Mouse (Mus musculus): ENCODE measurements around the gene Zfp810. TPM values are rescaled to one million over a fixed set of nuclear protein-coding genes. Genes with fewer than 3 reads are reported as not detected.
A peak's percentile ranks its signal among the peaks of the same experiment; 100 is the strongest.
"Not testable (repeated sequence)": the region's sequence is repeated elsewhere in the genome, so short reads cannot be mapped to it uniquely, and the experiment has no call there.

Gene Zfp810
- 24.3 and 29.0 TPM in 2 replicates for polyA plus RNA-seq (2016; fragmentation: Nextera tagmentation; extraction: Ambion mirVana)

- peaks cover 15% of the 10 kb centered on the region for H3K4me1 ChIP-seq (replicated peaks)
- H3K36me3 ChIP-seq = peaks cover 36% of the 10 kb centered on the region
- peak; percentile 97 for DNase-seq (ENCODE audit: low spot score)
- H3K27me3 ChIP-seq (ENCODE audit: insufficient read depth, poor library complexity, severe bottlenecking) = no peaks in the 10 kb centered on the region
- peaks cover 21% of the 10 kb centered on the region for H3K9me3 ChIP-seq
- under 1% methylated on average over 56 of the region's 56 CpGs for WGBS
- peak within 1 kb of the TSS; percentile 98 for H3K4me3 ChIP-seq
- H3K27ac ChIP-seq = peak within 1 kb of the TSS; percentile 100
Observed at GRCm38 (mm10) chr9:22307156-22307919, at the start of gene Zfp810. Gene Zfp810 (minus strand): TSS chr9:22307648.

- Histone ChIP-seq H3K4me1 (replicated peaks) (no peaks in the 10 kb centered on the region), H3K36me3 (peaks cover 95% of the 10 kb centered on the region), H3K4me3 (no peak overlapping the region), H3K27me3 (ENCODE audit: insufficient read depth, poor library complexity, severe bottlenecking) (no peaks in the 10 kb centered on the region), H3K9me3 (no peaks in the 10 kb centered on the region), H3K27ac (no peak overlapping the region)
- DNase-seq (ENCODE audit: low spot score) = no peak
- 90% methylated on average over 3 of the region's 3 CpGs for WGBS
Observed at GRCm38 (mm10) chr9:22355919-22356318, 48.5 kb upstream of the Zfp810 start.

GRCm38 (mm10) chr9:22353901-22354300 is 46.5 kb upstream of the Zfp810 start:
- Histone ChIP-seq H3K27me3 (ENCODE audit: insufficient read depth, poor library complexity, severe bottlenecking) (no peaks in the 10 kb centered on the region), H3K4me1 (replicated peaks) (no peaks in the 10 kb centered on the region), H3K36me3 (peaks cover 91% of the 10 kb centered on the region), H3K27ac (no peak overlapping the region), H3K9me3 (no peaks in the 10 kb centered on the region), H3K4me3 (no peak overlapping the region)
- no peak for DNase-seq (ENCODE audit: low spot score)
- 82% methylated on average over 5 of the region's 5 CpGs for WGBS

DNA sequence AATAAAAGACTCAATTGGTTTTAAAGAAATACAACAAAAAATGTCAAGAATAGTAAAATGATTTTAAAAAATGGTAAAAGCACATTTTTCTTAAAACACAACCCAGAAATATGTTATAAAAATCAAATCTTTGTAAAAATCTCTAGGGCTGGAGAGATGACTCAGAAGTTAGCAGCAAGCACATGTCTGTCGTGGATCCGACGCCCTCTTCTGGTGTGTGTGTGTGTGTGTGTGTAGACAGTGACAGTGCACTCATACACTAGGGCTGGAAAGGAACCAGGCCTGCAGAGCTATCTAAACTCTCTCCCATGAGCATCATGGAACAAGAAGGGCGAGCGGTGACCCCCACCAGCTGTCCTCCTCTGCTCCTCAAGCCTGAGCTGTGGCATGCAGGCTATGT is 46.0 kb upstream of the Zfp810 start:
- Histone ChIP-seq H3K27me3 (ENCODE audit: insufficient read depth, poor library complexity, severe bottlenecking) (no peaks in the 10 kb centered on the region), H3K27ac (no peak overlapping the region), H3K36me3 (peaks cover 89% of the 10 kb centered on the region), H3K4me3 (no peak overlapping the region), H3K9me3 (no peaks in the 10 kb centered on the region), H3K4me1 (replicated peaks) (no peaks in the 10 kb centered on the region)
- 93% methylated on average over 5 of the region's 5 CpGs for WGBS
- no peak for DNase-seq (ENCODE audit: low spot score)

GRCm38 (mm10) chr9:22340331-22340730 is 32.9 kb upstream of the Zfp810 start:
- Histone ChIP-seq H3K27me3 (ENCODE audit: insufficient read depth, poor library complexity, severe bottlenecking) (no peaks in the 10 kb centered on the region), H3K4me3 (no peak overlapping the region), H3K9me3 (no peaks in the 10 kb centered on the region), H3K4me1 (replicated peaks) (no peaks in the 10 kb centered on the region), H3K36me3 (peaks cover 91% of the 10 kb centered on the region), H3K27ac (no peak overlapping the region)
- no peak for DNase-seq (ENCODE audit: low spot score)
- WGBS = 91% methylated on average over 1 of the region's 1 CpGs

GRCm38 (mm10) chr9:22337217-22337616 is 29.8 kb upstream of the Zfp810 start:
- H3K4me3 ChIP-seq = no peak overlapping the region
- no peaks in the 10 kb centered on the region for H3K27me3 ChIP-seq (ENCODE audit: insufficient read depth, poor library complexity, severe bottlenecking)
- no peak for DNase-seq (ENCODE audit: low spot score)
- H3K9me3 ChIP-seq = no peaks in the 10 kb centered on the region
- H3K36me3 ChIP-seq = peaks cover 93% of the 10 kb centered on the region
- over 99% methylated on average over 2 of the region's 2 CpGs for WGBS
- no peaks in the 10 kb centered on the region for H3K4me1 ChIP-seq (replicated peaks)
- H3K27ac ChIP-seq = no peak overlapping the region

GRCm38 (mm10) chr9:22327475-22328387 is 20.3 kb upstream of the Zfp810 start:
- peak overlapping the region; percentile 81 for H3K27ac ChIP-seq

GRCm38 (mm10) chr9:22327099-22327474 is 19.6 kb upstream of the Zfp810 start:
- Histone ChIP-seq H3K4me3 (peak overlapping the region; percentile 66), H3K4me1 (replicated peaks) (peaks cover 15% of the 10 kb centered on the region), H3K36me3 (peaks cover 18% of the 10 kb centered on the region), H3K9me3 (no peaks in the 10 kb centered on the region), H3K27me3 (ENCODE audit: insufficient read depth, poor library complexity, severe bottlenecking) (no peaks in the 10 kb centered on the region), H3K27ac (peak overlapping the region; percentile 81; the same call in 1 of the 2 replicates)
- WGBS = 21% methylated on average over 9 of the region's 9 CpGs
- DNase-seq (ENCODE audit: low spot score) = no peak

More at GRCm38 (mm10) chr9:22327475-22328387, 20.3 kb upstream of the Zfp810 start:
- Histone ChIP-seq H3K4me3 (peak overlapping the region; percentile 66), H3K36me3 (peaks cover 25% of the 10 kb centered on the region), H3K27me3 (ENCODE audit: insufficient read depth, poor library complexity, severe bottlenecking) (no peaks in the 10 kb centered on the region), H3K9me3 (no peaks in the 10 kb centered on the region), H3K4me1 (replicated peaks) (peaks cover 15% of the 10 kb centered on the region)
- WGBS = 1% methylated on average over 32 of the region's 32 CpGs
- peak; percentile 90 for DNase-seq (ENCODE audit: low spot score)

GRCm38 (mm10) chr9:22324579-22324978 is 17.1 kb upstream of the Zfp810 start:
- Histone ChIP-seq H3K4me1 (replicated peaks) (peaks cover 15% of the 10 kb centered on the region), H3K27ac (no peak overlapping the region), H3K36me3 (peaks cover 4% of the 10 kb centered on the region; the same call in 1 of the 2 replicates), H3K9me3 (no peaks in the 10 kb centered on the region), H3K27me3 (ENCODE audit: insufficient read depth, poor library complexity, severe bottlenecking) (no peaks in the 10 kb centered on the region), H3K4me3 (no peak overlapping the region)
- DNase-seq (ENCODE audit: low spot score) = no peak
- WGBS = 100% methylated on average over 1 of the region's 1 CpGs

DNA sequence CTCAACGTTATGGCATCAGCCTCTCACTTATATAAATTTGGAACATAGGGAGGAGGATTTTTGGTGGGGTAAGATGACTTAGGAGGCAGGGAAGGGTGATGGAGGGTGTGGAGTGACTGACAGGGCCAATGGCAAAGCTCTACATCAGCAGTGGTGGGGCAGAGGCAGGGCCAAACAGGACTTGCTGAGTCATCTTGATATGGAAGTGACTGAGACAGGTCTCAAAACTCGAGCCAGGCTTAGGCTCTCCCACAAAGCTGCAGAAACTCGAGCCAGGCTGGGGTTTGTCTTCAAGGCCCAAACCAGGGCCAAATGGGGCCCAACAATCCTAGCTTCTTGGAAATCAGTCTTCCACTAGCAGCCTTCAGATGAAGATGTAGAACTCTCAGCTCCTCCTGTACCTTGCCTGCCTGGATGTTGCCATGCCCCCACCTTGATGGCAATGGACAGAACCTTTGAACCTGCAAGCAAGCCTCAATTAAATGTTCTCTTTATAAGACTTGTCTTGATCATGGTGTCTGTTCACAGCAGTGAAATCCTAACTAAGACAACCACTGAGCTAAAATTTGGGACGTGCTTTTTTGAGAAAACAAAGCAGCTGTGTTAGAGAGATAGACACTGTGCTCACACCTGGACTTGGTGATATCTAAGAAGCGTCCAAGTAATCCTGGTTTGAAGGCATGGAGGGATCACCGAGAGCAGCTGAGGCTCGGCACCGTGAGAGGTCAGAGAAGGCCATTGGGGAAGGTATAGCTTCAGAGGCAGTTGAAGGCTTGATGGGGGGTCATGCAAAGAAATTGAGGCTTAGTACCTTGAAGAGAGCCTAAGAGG is 15.1 kb upstream of the Zfp810 start:
- Histone ChIP-seq H3K9me3 (peaks cover 9% of the 10 kb centered on the region), H3K4me3 (no peak overlapping the region), H3K36me3 (no peaks in the 10 kb centered on the region), H3K4me1 (replicated peaks) (peaks cover 8% of the 10 kb centered on the region), H3K27ac (no peak overlapping the region), H3K27me3 (ENCODE audit: insufficient read depth, poor library complexity, severe bottlenecking) (no peaks in the 10 kb centered on the region)
- no peak for DNase-seq (ENCODE audit: low spot score)
- WGBS = 84% methylated on average over 8 of the region's 8 CpGs

DNA sequence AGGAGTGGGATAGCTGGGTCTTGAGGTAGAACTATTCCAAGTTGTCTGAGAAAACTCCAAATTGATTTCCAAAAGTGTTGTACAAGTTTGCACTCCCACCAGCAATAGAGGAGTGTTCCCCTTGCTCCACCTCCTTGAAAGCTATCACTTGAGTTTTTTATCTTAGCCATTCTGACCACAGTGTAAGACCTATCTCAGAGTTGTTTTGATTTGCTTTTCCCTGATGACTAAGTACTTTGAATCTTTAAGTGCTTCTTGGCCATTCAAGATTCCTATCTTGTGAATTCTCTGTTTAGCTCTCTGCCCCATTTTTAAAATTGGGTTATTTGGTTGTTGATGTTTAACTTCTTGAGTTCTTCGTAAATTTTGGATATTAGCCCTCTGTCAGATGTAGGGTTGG is 11.7 kb upstream of the Zfp810 start:
- DNase-seq (ENCODE audit: low spot score) = no peak
- WGBS = 91% methylated on average over 1 of the region's 1 CpGs

DNA sequence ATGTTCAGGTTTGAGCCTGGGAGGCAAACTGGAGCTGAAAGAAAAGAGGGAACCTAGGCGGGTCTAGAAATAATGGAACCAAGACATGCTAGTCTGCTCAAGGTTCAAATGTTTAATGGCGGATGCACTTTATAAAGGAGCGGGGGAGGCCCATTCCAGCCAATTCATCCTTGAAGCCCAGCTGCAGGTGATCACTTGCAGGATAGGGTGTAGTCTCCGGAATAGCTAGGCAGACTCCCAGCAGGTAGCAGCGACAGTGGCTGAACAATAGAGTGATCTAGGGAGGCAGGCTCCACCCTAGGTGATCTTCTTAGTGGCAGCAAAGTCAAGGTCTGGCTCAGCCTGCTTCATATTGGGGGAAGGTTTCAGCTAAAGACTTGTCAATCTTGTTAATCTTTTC is 8.6 kb upstream of the Zfp810 start:
- not testable (repeated sequence) for H3K4me3 ChIP-seq; H3K27me3 ChIP-seq (ENCODE audit: insufficient read depth, poor library complexity, severe bottlenecking); H3K36me3 ChIP-seq; H3K4me1 ChIP-seq (replicated peaks); H3K27ac ChIP-seq; DNase-seq (ENCODE audit: low spot score)
- H3K9me3 ChIP-seq = peaks cover 24% of the 10 kb centered on the region
- 70% methylated on average over 5 of the region's 5 CpGs for WGBS

More for the DNA sequence above, 11.7 kb upstream of the Zfp810 start:
- Histone ChIP-seq H3K27ac (no peak overlapping the region), H3K27me3 (ENCODE audit: insufficient read depth, poor library complexity, severe bottlenecking) (no peaks in the 10 kb centered on the region), H3K9me3 (peaks cover 17% of the 10 kb centered on the region), H3K36me3 (no peaks in the 10 kb centered on the region), H3K4me1 (replicated peaks) (no peaks in the 10 kb centered on the region), H3K4me3 (no peak overlapping the region)
